Mouse (Mus musculus) cortical plate, adult 2 months (tissue): ENCODE results near the gene Dennd1b.

Source experiments
- CTCF ChIP-seq: fragments of 200-500 bp; IDR thresholded peaks from 2 replicates; pipeline ENCODE4 v1.5.1; 2011; ENCODE audit warnings: mild to moderate bottlenecking, control low read depth, low read length; ENCODE audit not compliant: insufficient read depth; ENCODE audit errors: extremely low read depth
- POLR2A ChIP-seq: fragments of 200-500 bp; IDR thresholded peaks from 2 replicates; pipeline ENCODE4 v1.6.1; 2011; ENCODE audit warnings: mild to moderate bottlenecking, low read length, control low read depth; ENCODE audit not compliant: insufficient read depth; ENCODE audit errors: extremely low read depth

DNA sequence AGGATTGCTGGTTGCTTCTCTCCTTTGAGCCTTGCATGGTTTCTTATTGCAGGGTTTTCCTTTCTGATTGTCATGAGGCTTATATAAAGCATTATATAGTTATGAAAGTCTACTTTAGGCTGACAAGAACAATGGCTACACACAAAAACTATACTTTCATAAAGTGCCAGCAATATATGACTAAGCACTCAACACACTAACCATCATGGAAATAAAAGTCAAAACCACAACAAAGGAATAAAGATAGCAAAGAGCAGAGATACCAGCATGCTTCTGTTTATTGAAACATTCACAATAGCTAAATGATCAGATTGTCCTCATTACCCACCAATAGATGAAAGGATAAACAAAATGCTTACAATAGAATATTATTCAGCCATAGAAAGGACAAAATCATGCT lies 11.1 kb upstream of the Dennd1b start:
- TF ChIP-seq CTCF (no peak), POLR2A (no peak)
